Mouse (Mus musculus) MEL (cell line): Measurements from ENCODE around the gene Sf1. TPM values are rescaled to one million over a fixed set of nuclear protein-coding genes. Genes with fewer than 3 reads are reported as not detected.

Experiments
- DNase-seq: peaks from one replicate; pipeline ENCODE4 v3.0.0; 2011; ENCODE audit warnings: low read depth, low spot score
- H3K27ac ChIP-seq: 2 replicates; pipeline ENCODE4 v1.5.1; 2012; ENCODE audit warnings: low read depth, mild to moderate bottlenecking, control low read depth, low read length, moderate library complexity; ENCODE audit not compliant: control insufficient read depth
- H3K27me3 ChIP-seq, 2 experiments: fragments of 150-350 bp in 1 of 2; sonication (generic) in 1 of 2; 2 replicates each; pipeline ENCODE4 v1.6.1; 2012; ENCODE audit warnings: low read length in 2 of 2, mild to moderate bottlenecking in 2 of 2, improper control_type of control experiment in 1 of 2, moderate library complexity in 1 of 2; ENCODE audit not compliant: insufficient read depth in 2 of 2, control insufficient read depth in 1 of 2
- H3K36me3 ChIP-seq, 2 experiments: 2 replicates each; pipeline ENCODE4 v1.6.1; 2012 to 2014; ENCODE audit warnings: low read length in 2 of 2, improper control_type of control experiment in 1 of 2, inconsistent platforms in 1 of 2, mild to moderate bottlenecking in 1 of 2; ENCODE audit not compliant: insufficient read depth in 2 of 2, control insufficient read depth in 1 of 2
- H3K4me1 ChIP-seq, 2 experiments: fragments of 150-350 bp in 1 of 2; sonication (generic) in 1 of 2; 2 replicates each; pipeline ENCODE4 v1.6.1; 2012; ENCODE audit warnings: low read length in 2 of 2, improper control_type of control experiment in 1 of 2, mild to moderate bottlenecking in 1 of 2; ENCODE audit not compliant: insufficient read depth in 2 of 2, control insufficient read depth in 1 of 2
- H3K4me3 ChIP-seq, 2 experiments: fragments of 150-350 bp in 1 of 2; sonication (generic) in 1 of 2; 2 replicates each; pipeline ENCODE4 v1.5.1; 2012; ENCODE audit warnings: low read depth in 2 of 2, low read length in 2 of 2, mild to moderate bottlenecking in 2 of 2, moderate library complexity in 2 of 2, control low read depth in 1 of 2, improper control_type of control experiment in 1 of 2; ENCODE audit not compliant: control insufficient read depth in 1 of 2, insufficient read depth in 1 of 2
- H3K79me2 ChIP-seq: 2 replicates; pipeline ENCODE4 v1.6.1; 2012; ENCODE audit warnings: mild to moderate bottlenecking, low read length, moderate library complexity; ENCODE audit not compliant: control insufficient read depth, poor library complexity, insufficient read depth
- H3K9ac ChIP-seq: 2 replicates; pipeline ENCODE4 v1.6.1; 2012; ENCODE audit warnings: low read depth, mild to moderate bottlenecking, control low read depth, low read length, moderate library complexity; ENCODE audit not compliant: control insufficient read depth, poor library complexity, severe bottlenecking
- H3K9me3 ChIP-seq: fragments of 150-350 bp; sonication (generic); replicated peaks from 2 replicates; pipeline ENCODE4 v1.6.1; 2012; ENCODE audit warnings: mild to moderate bottlenecking, low read length, improper control_type of control experiment, moderate library complexity; ENCODE audit not compliant: insufficient read depth
- BHLHE40 ChIP-seq: IDR thresholded peaks from 2 replicates; pipeline ENCODE4 v1.6.1; 2012; ENCODE audit warnings: low read depth, mild to moderate bottlenecking, inconsistent platforms, low read length, improper control_type of control experiment, borderline replicate concordance
- CHD1 ChIP-seq: IDR thresholded peaks from 2 replicates; pipeline ENCODE4 v1.6.1; 2012; ENCODE audit warnings: low read depth, mild to moderate bottlenecking, inconsistent platforms, low read length, improper control_type of control experiment
- CTCF ChIP-seq, 3 experiments: IDR thresholded peaks in 2 of 3; conservative IDR thresholded peaks in 1 of 3; 2 replicates each; pipeline ENCODE4 v1.5.1; 2011 to 2012; ENCODE audit warnings: low read length in 3 of 3, low read depth in 2 of 3, mild to moderate bottlenecking in 2 of 3, improper control_type of control experiment in 1 of 3, inconsistent platforms in 1 of 3, mixed read lengths in 1 of 3, moderate library complexity in 1 of 3; ENCODE audit not compliant: control insufficient read depth in 1 of 3, insufficient read depth in 1 of 3, poor library complexity in 1 of 3, severe bottlenecking in 1 of 3
- ELF1 ChIP-seq: IDR thresholded peaks from 2 replicates; pipeline ENCODE4 v1.6.1; 2014; ENCODE audit warnings: low read depth, mild to moderate bottlenecking, inconsistent platforms, low read length, improper control_type of control experiment, moderate library complexity
- EP300 ChIP-seq, 2 experiments: IDR thresholded peaks; 2 replicates each; pipeline ENCODE4 v1.6.1; 2011; ENCODE audit warnings: improper control_type of control experiment in 2 of 2, low read length in 2 of 2, low read depth in 1 of 2, mild to moderate bottlenecking in 1 of 2
- JUND ChIP-seq: IDR thresholded peaks from 2 replicates; pipeline ENCODE4 v1.6.1; 2011; ENCODE audit warnings: low read depth, mild to moderate bottlenecking, improper control_type of control experiment, low read length
- MAZ ChIP-seq: IDR thresholded peaks from 2 replicates; pipeline ENCODE4 v1.6.1; 2012; ENCODE audit warnings: low read depth, mild to moderate bottlenecking, inconsistent platforms, low read length, improper control_type of control experiment
- MEF2A ChIP-seq: IDR thresholded peaks from 2 replicates; pipeline ENCODE4 v1.6.1; 2014; ENCODE audit warnings: low read depth, mild to moderate bottlenecking, inconsistent platforms, low read length, improper control_type of control experiment; ENCODE audit not compliant: poor library complexity, insufficient replicate concordance, severe bottlenecking; ENCODE audit errors: extremely low read depth
- MXI1 ChIP-seq: IDR thresholded peaks from 2 replicates; pipeline ENCODE4 v1.6.1; 2011; ENCODE audit warnings: mild to moderate bottlenecking, low read depth, low read length, improper control_type of control experiment
- MYB ChIP-seq: IDR thresholded peaks from 2 replicates; pipeline ENCODE4 v1.6.1; 2011; ENCODE audit warnings: mild to moderate bottlenecking, low read depth, low read length, improper control_type of control experiment
- NELFE ChIP-seq: IDR thresholded peaks from 2 replicates; pipeline ENCODE4 v1.6.1; 2011; ENCODE audit warnings: low read depth, low read length, improper control_type of control experiment
- POLR2AphosphoS2 ChIP-seq: IDR thresholded peaks from 2 replicates; pipeline ENCODE4 v1.6.1; 2011; ENCODE audit warnings: low read length, improper control_type of control experiment
- POLR2AphosphoS5 ChIP-seq: IDR thresholded peaks from 2 replicates; pipeline ENCODE4 v1.6.1; 2012; ENCODE audit warnings: low read depth, borderline replicate concordance, mild to moderate bottlenecking, inconsistent platforms, low read length, moderate library complexity, mixed read lengths
- RAD21 ChIP-seq: IDR thresholded peaks from 2 replicates; pipeline ENCODE4 v1.6.1; 2011; ENCODE audit warnings: mild to moderate bottlenecking, low read depth, low read length, improper control_type of control experiment
- RCOR1 ChIP-seq: IDR thresholded peaks from 2 replicates; pipeline ENCODE4 v1.6.1; 2012; ENCODE audit warnings: low read depth, mild to moderate bottlenecking, inconsistent platforms, low read length, improper control_type of control experiment
- SIN3A ChIP-seq: IDR thresholded peaks from 2 replicates; pipeline ENCODE4 v1.6.1; 2012; ENCODE audit warnings: low read length, improper control_type of control experiment, inconsistent platforms
- TAL1 ChIP-seq: IDR thresholded peaks from 2 replicates; pipeline ENCODE4 v1.6.1; 2012; ENCODE audit warnings: mild to moderate bottlenecking, inconsistent platforms, low read length, moderate library complexity, mixed read lengths
- TBP ChIP-seq: IDR thresholded peaks from 2 replicates; pipeline ENCODE4 v1.8.0; 2011; ENCODE audit warnings: low read depth, low read length, improper control_type of control experiment
- USF1 ChIP-seq: IDR thresholded peaks from 2 replicates; pipeline ENCODE4 v1.6.1; 2014; ENCODE audit warnings: low read depth, mild to moderate bottlenecking, inconsistent platforms, low read length, improper control_type of control experiment, moderate library complexity
- ZMIZ1 ChIP-seq: IDR thresholded peaks from 2 replicates; pipeline ENCODE4 v1.6.1; 2012; ENCODE audit warnings: low read depth, mild to moderate bottlenecking, inconsistent platforms, low read length, improper control_type of control experiment, moderate library complexity
- ZNF384 ChIP-seq: IDR thresholded peaks from 2 replicates; pipeline ENCODE4 v1.6.1; 2012; ENCODE audit warnings: low read depth, mild to moderate bottlenecking, inconsistent platforms, low read length, improper control_type of control experiment
- polyA plus RNA-seq, 2 experiments: library from polyadenylated mRNA; stranded (reverse) in 1 of 2; unstranded in 1 of 2; fragments of >175 nt in 1 of 2; fragments of >200 nt in 1 of 2; gene quantifications; 2 replicates each; pipeline versions ENCODE4 v1.2.1 to v1.2.4; 2012; ENCODE audit warnings: low replicate concordance in 2 of 2, low read depth in 1 of 2; ENCODE audit not compliant: insufficient read length in 2 of 2, insufficient read depth in 1 of 2, missing spikeins in 1 of 2
- total RNA-seq: library from RNA; depleted of rRNA; stranded (reverse); fragments of 300-350 nt; gene quantifications from 2 replicates; pipeline ENCODE4 v1.2.3, GENCODE M21; 2012

Sf1 gene
- total and polyA plus RNA-seq, 3 experiments, result 65.7 to 245 (median 211) TPM

GRCm38 (mm10) chr19:6425595-6425994 is 62.1 kb downstream of the Sf1 start:
- no peak overlapping the region for H3K27ac ChIP-seq
- TF ChIP-seq BHLHE40 (no peak), EP300 (IDR thresholded peaks at IDR 0.05; ENCODE audit: low read depth in 1 of 2, low read length in 2 of 2) (no peak), ZNF384 (no peak), MYB (no peak), RCOR1 (no peak), CTCF (IDR thresholded peaks at IDR 0.05 in 2 of 3, conservative IDR thresholded peaks at IDR 0.05 in 1 of 3; ENCODE audit: control insufficient read depth in 1 of 3, insufficient read depth in 1 of 3, low read depth in 2 of 3, low read length in 3 of 3, poor library complexity in 1 of 3, severe bottlenecking in 1 of 3) (no peak), POLR2AphosphoS2 (no peak), JUND (no peak), USF1 (no peak), NELFE (no peak), MAZ (no peak), MEF2A (no peak), CHD1 (no peak), ELF1 (no peak), TAL1 (no peak)
- H3K79me2 ChIP-seq, result no peaks in the 10 kb centered on the region
- H3K4me1 ChIP-seq, result no peaks in the 10 kb centered on the region
- DNase-seq, result no peak
- H3K9me3 ChIP-seq, result no peaks in the 10 kb centered on the region
- H3K4me3 ChIP-seq, result no peak overlapping the region
- H3K9ac ChIP-seq, result no peak overlapping the region
- H3K36me3 ChIP-seq, result no peaks in the 10 kb centered on the region
- H3K27me3 ChIP-seq, result no peaks in the 10 kb centered on the region

- H3K4me1 ChIP-seq, result no peaks in the 10 kb centered on the region
- no peaks in the 10 kb centered on the region for H3K27me3 ChIP-seq
- no peaks in the 10 kb centered on the region for H3K9me3 ChIP-seq
- TF ChIP-seq MXI1 (0 out of 2 replicates have a peak, but pooled peaks have one; percentile 22), NELFE (no peak), CTCF (IDR thresholded peaks at IDR 0.05 in 2 of 3, conservative IDR thresholded peaks at IDR 0.05 in 1 of 3; ENCODE audit: control insufficient read depth in 1 of 3, insufficient read depth in 1 of 3, low read depth in 2 of 3, low read length in 3 of 3, poor library complexity in 1 of 3, severe bottlenecking in 1 of 3) (no peak), TBP (no peak), SIN3A (peak; percentile 78), POLR2AphosphoS5 (no peak), ZMIZ1 (no peak), RAD21 (no peak), MAZ (peak; percentile 67; the same call in 1 of the 2 replicates), USF1 (no peak)
- TF ChIP-seq, all 39 proteins: peak for 3
- H3K27ac ChIP-seq, result no peak overlapping the region
- H3K4me3 ChIP-seq, result no peak overlapping the region
- no peak overlapping the region for H3K9ac ChIP-seq
- no peaks in the 10 kb centered on the region for H3K79me2 ChIP-seq
- no peaks in the 10 kb centered on the region for H3K36me3 ChIP-seq
- DNase-seq, result peak; percentile 67
Measured at GRCm38 (mm10) chr19:6426703-6427500, 63.4 kb downstream of the Sf1 start.
